In the genomic region with DNA sequence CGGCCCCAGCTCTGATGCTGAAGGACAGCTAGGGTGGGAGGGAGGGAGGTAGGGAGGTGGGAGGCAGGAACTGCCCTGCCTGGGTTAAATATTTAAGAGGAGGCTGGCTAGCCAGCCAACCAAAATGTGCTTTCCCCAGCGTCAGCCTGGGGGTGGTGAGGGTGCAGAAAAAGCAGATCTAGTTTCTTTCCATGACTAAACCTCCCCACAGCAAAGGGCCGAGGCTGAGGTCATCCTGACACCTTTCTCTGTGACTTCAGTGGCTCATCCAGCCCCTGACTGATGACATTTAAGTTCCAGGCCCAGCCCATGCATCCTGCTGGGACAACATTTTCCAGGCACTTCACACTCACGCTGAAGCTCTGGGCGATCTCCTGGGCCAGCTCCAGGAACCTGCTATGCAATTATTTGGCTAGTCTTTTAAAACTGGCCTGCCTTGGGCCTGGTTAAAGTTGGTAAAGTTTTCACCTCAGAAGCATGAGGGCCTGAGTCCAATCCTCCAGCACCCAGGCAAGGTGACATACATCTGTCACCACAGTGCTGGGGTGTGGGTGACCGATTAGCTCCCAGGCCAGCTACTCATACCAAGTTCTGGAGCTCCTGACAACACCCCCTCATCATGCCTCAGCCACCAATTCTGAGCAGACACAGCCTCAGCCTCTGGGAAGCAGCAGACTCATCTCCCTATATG, we compare ENCODE assay signal across 9 mouse cellular contexts.
DNase-seq lines count a peak whose midpoint lies in the region; ATAC-seq and TF ChIP-seq lines count a peak whose summit lies in the region.
"Had no signal": no experiment of that assay in that cellular context is flagged by ENCODE, and none has a peak within 500 bp of the region (broad histone marks: within the 10 kb centered on the region; RNA-seq: fewer than 3 reads in every experiment).

No protein-coding gene starts in this region.

- H3K9me3 ChIP-seq in midbrain, embryonic 10.5 days (replicated peaks), result 0 out of 2 replicates have a peak, but pooled peaks cover 4% of the 10 kb centered on the region
- no peaks in the 10 kb centered on the region for H3K9me3 ChIP-seq in midbrain, postnatal 0 days (ENCODE audit: low read length)
- H3K9me3 ChIP-seq in liver, embryonic 13.5 days (replicated peaks), result no peaks in the 10 kb centered on the region
- H3K9me3 ChIP-seq in hindbrain, embryonic 14.5 days (ENCODE audit: control insufficient read depth, low read length), result no peaks in the 10 kb centered on the region
- H3K9me3 ChIP-seq: liver, embryonic 15.5 days had no signal

- no peak for TF ChIP-seq CTCF in midbrain, postnatal 0 days (IDR thresholded peaks at IDR 0.05)

- 37% methylated on average over 6 of the region's 6 CpGs for WGBS in midbrain, embryonic 10.5 days
- WGBS in midbrain, postnatal 0 days, result 33% methylated on average over 6 of the region's 6 CpGs
- 34% methylated on average over 6 of the region's 6 CpGs for WGBS in liver, embryonic 13.5 days (ENCODE audit: insufficient replicate concordance)
- WGBS in hindbrain, embryonic 14.5 days, result 24% methylated on average over 6 of the region's 6 CpGs

- H3K27ac ChIP-seq in midbrain, embryonic 10.5 days (replicated peaks), result 0 out of 2 replicates have a peak overlapping the region, but pooled peaks have one; percentile 28
- no peak overlapping the region for H3K27ac ChIP-seq in midbrain, postnatal 0 days (ENCODE audit: low read depth, low read length)
- no peak overlapping the region for H3K27ac ChIP-seq in liver, embryonic 13.5 days
- no peak overlapping the region for H3K27ac ChIP-seq in hindbrain, embryonic 14.5 days
- H3K27ac ChIP-seq: liver, embryonic 15.5 days had no signal

- no peak overlapping the region for H3K4me2 ChIP-seq in midbrain, postnatal 0 days (ENCODE audit: low read depth, low read length, poor library complexity, severe bottlenecking)
- no peak overlapping the region for H3K4me2 ChIP-seq in liver, embryonic 13.5 days
- no peak overlapping the region for H3K4me2 ChIP-seq in hindbrain, embryonic 14.5 days (replicated peaks)
- H3K4me2 ChIP-seq: liver, embryonic 15.5 days had no signal

- no peak for DNase-seq in midbrain, embryonic 10.5 days (ENCODE audit: low spot score)
- DNase-seq in midbrain, postnatal 0 days (ENCODE audit: low spot score), result no peak
- peak; percentile 59 for DNase-seq in embryo, embryonic 10.5 days (ENCODE audit: low spot score)
- DNase-seq in heart, postnatal 4 days, result peak; percentile 83
- DNase-seq in liver, embryonic 13.5 days, result no peak
- DNase-seq in right cerebral cortex, postnatal 36 days (ENCODE audit: low spot score in 2 of 2), result no peak
- DNase-seq in frontal cortex, adult 2 months (ENCODE audit: extremely low spot score in 1 of 2, low spot score in 1 of 2), result no peak
- no peak for DNase-seq in hindbrain, embryonic 14.5 days (ENCODE audit: low spot score)

- no peak overlapping the region for H3K4me3 ChIP-seq in midbrain, embryonic 10.5 days
- H3K4me3 ChIP-seq in midbrain, postnatal 0 days (ENCODE audit: low read depth, low read length), result no peak overlapping the region
- H3K4me3 ChIP-seq in liver, embryonic 13.5 days (replicated peaks), result no peak overlapping the region
- H3K4me3 ChIP-seq in hindbrain, embryonic 14.5 days (replicated peaks; ENCODE audit: low read length), result no peak overlapping the region
- H3K4me3 ChIP-seq: liver, embryonic 15.5 days had no signal

- H3K4me1 ChIP-seq in midbrain, embryonic 10.5 days, result peaks cover 34% of the 10 kb centered on the region
- peaks cover 9% of the 10 kb centered on the region for H3K4me1 ChIP-seq in midbrain, postnatal 0 days (ENCODE audit: insufficient read depth, low read length)
- 0 out of 2 replicates have a peak, but pooled peaks cover 4% of the 10 kb centered on the region for H3K4me1 ChIP-seq in liver, embryonic 13.5 days (replicated peaks)
- peaks cover 23% of the 10 kb centered on the region for H3K4me1 ChIP-seq in hindbrain, embryonic 14.5 days (replicated peaks; ENCODE audit: control insufficient read depth, insufficient read depth, low read length)
- H3K4me1 ChIP-seq: liver, embryonic 15.5 days had no signal

- no peaks in the 10 kb centered on the region for H3K27me3 ChIP-seq in midbrain, embryonic 10.5 days (ENCODE audit: low read depth, poor library complexity, severe bottlenecking)
- no peaks in the 10 kb centered on the region for H3K27me3 ChIP-seq in midbrain, postnatal 0 days (ENCODE audit: insufficient read depth, low read length)
- H3K27me3 ChIP-seq in liver, embryonic 13.5 days, result no peaks in the 10 kb centered on the region
- H3K27me3 ChIP-seq in hindbrain, embryonic 14.5 days (ENCODE audit: control insufficient read depth, insufficient read depth, low read length), result no peaks in the 10 kb centered on the region
- H3K27me3 ChIP-seq: liver, embryonic 15.5 days had no signal

- no peak overlapping the region for H3K9ac ChIP-seq in midbrain, postnatal 0 days (replicated peaks; ENCODE audit: low read length, poor library complexity, severe bottlenecking)
- no peak overlapping the region for H3K9ac ChIP-seq in liver, embryonic 13.5 days
- H3K9ac ChIP-seq in hindbrain, embryonic 14.5 days, result no peak overlapping the region
- H3K9ac ChIP-seq: liver, embryonic 15.5 days had no signal

- ATAC-seq in midbrain, postnatal 0 days (ENCODE audit: low FRiP score), result no peak
- ATAC-seq in liver, embryonic 13.5 days (ENCODE audit: low read depth), result peak; percentile 54; the same call in 1 of the 2 replicates
- ATAC-seq in hindbrain, embryonic 14.5 days (ENCODE audit: low FRiP score), result no peak

- H3K36me3 ChIP-seq in midbrain, embryonic 10.5 days, result no peaks in the 10 kb centered on the region
- H3K36me3 ChIP-seq in midbrain, postnatal 0 days (ENCODE audit: insufficient read depth, low read length), result no peaks in the 10 kb centered on the region
- H3K36me3 ChIP-seq in liver, embryonic 13.5 days, result no peaks in the 10 kb centered on the region
- no peaks in the 10 kb centered on the region for H3K36me3 ChIP-seq in hindbrain, embryonic 14.5 days (replicated peaks; ENCODE audit: control insufficient read depth, insufficient read depth)
- H3K36me3 ChIP-seq: liver, embryonic 15.5 days had no signal

Comparison
In these comparisons a context has a peak if more than half of its experiments do, and no peak if none do; other contexts are left out.
1. DNase-seq: peak in embryo, embryonic 10.5 days (single experiment) and heart, postnatal 4 days (single experiment); none in midbrain, embryonic 10.5 days (single experiment), midbrain, postnatal 0 days (single experiment), liver, embryonic 13.5 days (single experiment), right cerebral cortex, postnatal 36 days (0 of 2), frontal cortex, adult 2 months (0 of 2) and hindbrain, embryonic 14.5 days (single experiment).